Mouse (Mus musculus) forebrain, embryonic 13.5 days (tissue): ENCODE data around the gene Ifngr1. TPM values are rescaled to one million over a fixed set of nuclear protein-coding genes. Genes with fewer than 3 reads are reported as not detected.

Experiments
- ATAC-seq: fragments of 200-750 bp; cut with Nextera tagmentation; 2 replicates; pipeline ENCODE4 v1.8.0; 2017
- H3K27ac ChIP-seq: fragments of 300-500 bp; sonication (generic); 2 replicates; pipeline ENCODE4 v1.5.1; 2015; ENCODE audit warnings: inconsistent platforms, mild to moderate bottlenecking, moderate library complexity
- H3K27me3 ChIP-seq: fragments of 300-500 bp; sonication (generic); 2 replicates; pipeline ENCODE4 v1.6.1; 2015; ENCODE audit warnings: mild to moderate bottlenecking, inconsistent platforms
- H3K36me3 ChIP-seq: fragments of 300-500 bp; sonication (generic); 2 replicates; pipeline ENCODE4 v1.6.1; 2015; ENCODE audit warnings: mild to moderate bottlenecking, inconsistent platforms; ENCODE audit not compliant: poor library complexity, severe bottlenecking
- H3K4me1 ChIP-seq: fragments of 300-500 bp; sonication (generic); 2 replicates; pipeline ENCODE4 v1.6.1; 2015; ENCODE audit warnings: inconsistent platforms
- H3K4me2 ChIP-seq: fragments of 300-500 bp; sonication (generic); 2 replicates; pipeline ENCODE4 v1.6.1; 2015; ENCODE audit warnings: inconsistent platforms, mild to moderate bottlenecking, moderate library complexity
- H3K4me3 ChIP-seq: fragments of 300-500 bp; sonication (generic); 2 replicates; pipeline ENCODE4 v1.5.1; 2015; ENCODE audit warnings: mild to moderate bottlenecking, inconsistent platforms
- H3K9ac ChIP-seq: fragments of 300-500 bp; sonication (generic); 2 replicates; pipeline ENCODE4 v1.6.1; 2015; ENCODE audit warnings: mild to moderate bottlenecking, inconsistent platforms
- H3K9me3 ChIP-seq: fragments of 300-500 bp; sonication (generic); replicated peaks from 2 replicates; pipeline ENCODE4 v1.6.1; 2016; ENCODE audit warnings: inconsistent platforms
- WGBS: fragments of 180-500 bp; shearing (Covaris S2); methylation state at CpG from one replicate; pipeline ENCODE4 v1.1.7; 2015; 5-methylcytosine and 5-hydroxymethylcytosine counted together
- polyA plus RNA-seq: library from polyadenylated mRNA; unstranded; fragments of >200 nt; fragmentation: Nextera tagmentation; extraction: Ambion mirVana; gene quantifications from 2 replicates; pipeline ENCODE4 v1.2.1, GENCODE M21; 2015

Gene Ifngr1
- polyA plus RNA-seq, 1 experiment from 2014 or later, result 15.2 TPM

GRCm38 (mm10) chr10:19613111-19613753 lies 21.5 kb downstream of the Ifngr1 start:
- no peak for ATAC-seq
- H3K4me3 ChIP-seq, result no peak overlapping the region
- no peaks in the 10 kb centered on the region for H3K4me1 ChIP-seq
- WGBS, result 70% methylated on average over 7 of the region's 7 CpGs
- H3K27ac ChIP-seq, result no peak overlapping the region
- H3K9me3 ChIP-seq, result no peaks in the 10 kb centered on the region
- H3K36me3 ChIP-seq, result 0 out of 2 replicates have a peak, but pooled peaks cover under 1% of the 10 kb centered on the region
- no peak overlapping the region for H3K9ac ChIP-seq
- no peak overlapping the region for H3K4me2 ChIP-seq
- no peaks in the 10 kb centered on the region for H3K27me3 ChIP-seq

- no peak overlapping the region for H3K27ac ChIP-seq
- no peak for ATAC-seq
- H3K9ac ChIP-seq, result no peak overlapping the region
- no peaks in the 10 kb centered on the region for H3K9me3 ChIP-seq
- H3K4me2 ChIP-seq, result no peak overlapping the region
- no peaks in the 10 kb centered on the region for H3K4me1 ChIP-seq
- no peaks in the 10 kb centered on the region for H3K36me3 ChIP-seq
- 48% methylated on average over 5 of the region's 5 CpGs for WGBS
- no peaks in the 10 kb centered on the region for H3K27me3 ChIP-seq
- no peak overlapping the region for H3K4me3 ChIP-seq
Observed at GRCm38 (mm10) chr10:19619736-19620135, 28.0 kb downstream of the Ifngr1 start.

- H3K9ac ChIP-seq, result no peak within 1 kb of the TSS
- 84% methylated on average over 2 of the region's 2 CpGs for WGBS
- no peaks in the 10 kb centered on the region for H3K27me3 ChIP-seq
- H3K4me3 ChIP-seq, result no peak within 1 kb of the TSS
- H3K4me2 ChIP-seq, result no peak within 1 kb of the TSS
- H3K9me3 ChIP-seq, result no peaks in the 10 kb centered on the region
- H3K36me3 ChIP-seq, result no peaks in the 10 kb centered on the region
- ATAC-seq, result no peak
- H3K27ac ChIP-seq, result no peak within 1 kb of the TSS
- H3K4me1 ChIP-seq, result no peaks in the 10 kb centered on the region
Observed at GRCm38 (mm10) chr10:19621408-19622048, 29.8 kb downstream of the Ifngr1 start, which contains the start of gene Il22ra2. Gene Il22ra2, plus strand, starts transcription at chr10:19621998.

DNA sequence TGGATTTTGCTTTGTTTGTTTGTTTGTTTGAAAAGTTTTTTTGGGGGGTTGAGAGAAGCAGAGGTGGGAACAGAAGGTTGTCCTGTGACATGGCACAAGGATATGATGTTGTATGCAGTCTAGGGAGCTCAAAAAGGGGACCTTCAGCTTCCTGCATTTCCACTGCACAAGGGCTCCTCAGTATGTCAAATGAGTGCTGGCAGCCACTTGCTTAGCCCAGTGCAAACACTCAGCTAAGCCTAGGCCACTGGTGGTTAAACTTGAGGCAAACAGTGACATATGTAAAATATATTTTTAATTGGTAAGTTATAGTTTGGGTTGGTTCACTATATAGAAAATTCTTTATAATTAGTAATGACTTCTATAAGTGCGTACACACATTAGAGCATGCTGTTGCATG lies 32.9 kb downstream of the Ifngr1 start:
- H3K27ac ChIP-seq, result no peak overlapping the region
- 96% methylated on average over 1 of the region's 1 CpGs for WGBS
- H3K9me3 ChIP-seq, result no peaks in the 10 kb centered on the region
- H3K4me3 ChIP-seq, result no peak overlapping the region
- ATAC-seq, result no peak
- no peaks in the 10 kb centered on the region for H3K27me3 ChIP-seq
- no peaks in the 10 kb centered on the region for H3K36me3 ChIP-seq
- H3K9ac ChIP-seq, result no peak overlapping the region
- no peaks in the 10 kb centered on the region for H3K4me1 ChIP-seq
- H3K4me2 ChIP-seq, result no peak overlapping the region

- 91% methylated on average over 2 of the region's 2 CpGs for WGBS
- Histone ChIP-seq H3K4me2 (no peak overlapping the region), H3K4me3 (no peak overlapping the region), H3K36me3 (no peaks in the 10 kb centered on the region), H3K9me3 (no peaks in the 10 kb centered on the region), H3K27ac (no peak overlapping the region), H3K27me3 (no peaks in the 10 kb centered on the region), H3K9ac (no peak overlapping the region), H3K4me1 (no peaks in the 10 kb centered on the region)
- no peak for ATAC-seq
Observed at GRCm38 (mm10) chr10:19627342-19627741, 35.6 kb downstream of the Ifngr1 start.

DNA sequence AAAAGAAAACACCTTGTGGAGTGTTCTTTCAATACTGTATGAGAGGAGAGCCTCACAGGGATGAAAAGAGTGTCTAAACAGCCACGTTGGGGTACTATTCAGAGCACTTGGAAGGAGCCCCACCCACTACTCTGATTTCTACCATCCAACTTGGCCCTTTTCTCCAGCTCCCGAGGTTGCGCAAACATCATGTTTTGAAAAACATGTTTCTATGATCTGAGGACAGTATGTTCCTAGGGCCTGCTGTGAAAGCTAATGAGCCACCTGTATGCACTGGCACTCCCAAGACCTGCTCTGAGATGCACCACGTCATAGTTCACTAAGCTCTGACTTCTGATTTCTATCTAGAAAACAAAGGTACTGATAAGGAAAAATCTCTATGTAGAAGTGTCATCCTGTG lies 36.0 kb downstream of the Ifngr1 start:
- ATAC-seq, result no peak
- no peak overlapping the region for H3K4me3 ChIP-seq
- no peak overlapping the region for H3K9ac ChIP-seq
- H3K27ac ChIP-seq, result no peak overlapping the region
- no peaks in the 10 kb centered on the region for H3K4me1 ChIP-seq
- H3K36me3 ChIP-seq, result no peaks in the 10 kb centered on the region
- H3K4me2 ChIP-seq, result no peak overlapping the region
- H3K27me3 ChIP-seq, result no peaks in the 10 kb centered on the region
- 81% methylated on average over 4 of the region's 4 CpGs for WGBS
- H3K9me3 ChIP-seq, result no peaks in the 10 kb centered on the region

GRCm38 (mm10) chr10:19631616-19632195 lies 40.0 kb downstream of the Ifngr1 start:
- no peaks in the 10 kb centered on the region for H3K4me1 ChIP-seq
- 81% methylated on average over 13 of the region's 13 CpGs for whole genome bisulfite sequencing
- H3K4me2 ChIP-seq, result no peak overlapping the region
- H3K27me3 ChIP-seq, result no peaks in the 10 kb centered on the region
- no peaks in the 10 kb centered on the region for H3K36me3 ChIP-seq
- no peak overlapping the region for H3K9ac ChIP-seq
- H3K27ac ChIP-seq, result no peak overlapping the region
- no peaks in the 10 kb centered on the region for H3K9me3 ChIP-seq
- ATAC-seq, result no peak
- H3K4me3 ChIP-seq, result no peak overlapping the region

DNA sequence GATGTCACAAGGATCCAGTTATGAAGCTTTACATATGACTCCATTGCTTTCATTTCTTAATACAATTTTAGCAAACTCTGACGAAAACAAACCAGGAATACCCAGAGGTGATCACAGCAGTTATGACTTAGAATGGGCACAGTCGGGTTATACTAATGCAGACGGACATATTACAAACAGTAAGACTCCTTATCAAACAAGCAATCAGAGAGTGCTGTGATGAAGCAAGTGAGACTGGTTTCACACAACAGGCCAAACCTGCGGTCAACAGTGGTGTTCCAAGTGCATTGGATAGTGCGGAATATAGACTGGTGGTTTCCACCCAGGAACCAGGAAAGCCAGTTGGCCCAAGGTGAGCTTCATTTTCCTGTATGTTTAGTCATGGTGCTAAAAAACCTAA lies 47.1 kb downstream of the Ifngr1 start:
- H3K4me3 ChIP-seq, result no peak overlapping the region
- H3K9ac ChIP-seq, result no peak overlapping the region
- no peaks in the 10 kb centered on the region for H3K4me1 ChIP-seq
- no peaks in the 10 kb centered on the region for H3K36me3 ChIP-seq
- whole genome bisulfite sequencing, result 95% methylated on average over 5 of the region's 5 CpGs
- no peak overlapping the region for H3K4me2 ChIP-seq
- ATAC-seq, result no peak
- no peaks in the 10 kb centered on the region for H3K27me3 ChIP-seq
- H3K27ac ChIP-seq, result no peak overlapping the region
- H3K9me3 ChIP-seq, result no peaks in the 10 kb centered on the region

DNA sequence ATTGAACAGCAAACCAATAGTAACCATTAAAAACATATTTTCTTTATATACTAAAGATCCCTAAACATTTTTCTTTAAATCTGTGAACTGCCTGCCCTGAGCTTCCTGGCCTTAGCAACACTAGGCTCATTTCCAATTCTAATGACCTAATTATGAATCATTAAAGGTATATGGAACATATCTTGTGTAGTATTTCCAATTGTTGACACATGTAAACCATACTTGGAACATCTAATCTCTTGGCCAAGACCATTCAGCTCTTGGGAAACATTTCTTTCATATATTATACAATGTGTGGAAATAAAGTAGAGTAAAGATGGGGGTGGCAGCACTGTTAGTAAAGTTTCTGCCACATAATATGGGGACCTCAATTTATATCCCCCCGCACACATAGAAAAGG lies 47.9 kb downstream of the Ifngr1 start:
- Histone ChIP-seq H3K27ac (no peak overlapping the region), H3K27me3 (no peaks in the 10 kb centered on the region), H3K9me3 (no peaks in the 10 kb centered on the region), H3K4me2 (no peak overlapping the region), H3K9ac (no peak overlapping the region), H3K4me3 (no peak overlapping the region), H3K36me3 (no peaks in the 10 kb centered on the region), H3K4me1 (no peaks in the 10 kb centered on the region)
- ATAC-seq, result no peak
- 100% methylated on average over 1 of the region's 1 CpGs for WGBS

DNA sequence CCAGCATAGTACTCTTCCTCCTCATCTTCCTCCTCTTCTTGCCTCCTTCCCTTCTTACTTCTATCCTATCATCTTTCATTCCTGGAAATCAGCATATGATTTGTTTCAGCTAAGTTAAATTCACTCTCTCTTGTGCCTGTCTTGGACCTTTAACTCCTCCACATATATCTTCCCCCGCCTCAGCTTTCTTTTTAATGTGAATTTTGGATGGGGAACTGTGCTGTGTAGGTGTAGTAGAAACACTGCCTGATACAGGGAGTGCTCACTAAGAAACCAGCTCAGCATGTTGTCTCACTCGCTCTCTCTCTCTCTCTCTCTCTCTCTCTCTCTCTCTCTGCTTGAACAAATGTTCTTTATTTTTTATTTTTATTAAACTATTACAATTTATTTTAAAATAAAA lies 53.4 kb downstream of the Ifngr1 start:
- no peaks in the 10 kb centered on the region for H3K36me3 ChIP-seq

DNA sequence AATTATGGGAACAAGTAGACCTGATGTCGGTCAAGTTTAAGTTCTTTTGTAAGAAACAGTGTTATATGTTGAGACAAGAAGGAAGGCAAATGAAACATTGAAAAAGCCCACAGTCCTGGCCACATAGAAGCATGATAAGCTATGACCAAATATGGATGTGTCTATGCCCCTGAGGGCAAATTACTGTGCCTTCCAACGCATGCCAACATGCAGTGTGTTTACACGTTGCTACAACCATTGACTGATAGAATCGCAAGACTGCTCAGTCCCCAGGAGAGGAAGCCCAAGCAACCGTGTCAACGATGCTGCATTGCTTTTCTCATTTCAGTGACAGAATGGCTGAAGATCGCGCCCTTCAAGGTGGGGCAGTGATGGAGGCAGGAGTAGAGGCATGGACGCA lies 65.7 kb downstream of the Ifngr1 start:
- H3K9me3 ChIP-seq, result no peaks in the 10 kb centered on the region
- no peak overlapping the region for H3K4me2 ChIP-seq
- no peak overlapping the region for H3K9ac ChIP-seq
- WGBS, result 92% methylated on average over 9 of the region's 9 CpGs
- H3K27me3 ChIP-seq, result no peaks in the 10 kb centered on the region
- no peaks in the 10 kb centered on the region for H3K36me3 ChIP-seq
- H3K4me1 ChIP-seq, result no peaks in the 10 kb centered on the region
- H3K27ac ChIP-seq, result no peak overlapping the region
- ATAC-seq, result no peak
- no peak overlapping the region for H3K4me3 ChIP-seq

More for the DNA sequence above, 53.4 kb downstream of the Ifngr1 start:
- H3K27me3 ChIP-seq, result no peaks in the 10 kb centered on the region
- H3K4me3 ChIP-seq, result no peak overlapping the region
- 81% methylated on average over 2 of the region's 2 CpGs for WGBS
- no peak overlapping the region for H3K4me2 ChIP-seq
- no peaks in the 10 kb centered on the region for H3K9me3 ChIP-seq
- no peak overlapping the region for H3K9ac ChIP-seq
- no peak overlapping the region for H3K27ac ChIP-seq
- ATAC-seq, result no peak
- no peaks in the 10 kb centered on the region for H3K4me1 ChIP-seq
